Mouse (Mus musculus) frontal cortex, postnatal 10 days (tissue): ENCODE measurements around the gene Pln.

ENCODE experiments used
- DNase-seq, 2 experiments: peaks; one replicate each; pipeline ENCODE4 v3.0.0; 2022; ENCODE audit warnings: low spot score in 2 of 2, mixed read lengths in 1 of 2

Gene Pln

DNA sequence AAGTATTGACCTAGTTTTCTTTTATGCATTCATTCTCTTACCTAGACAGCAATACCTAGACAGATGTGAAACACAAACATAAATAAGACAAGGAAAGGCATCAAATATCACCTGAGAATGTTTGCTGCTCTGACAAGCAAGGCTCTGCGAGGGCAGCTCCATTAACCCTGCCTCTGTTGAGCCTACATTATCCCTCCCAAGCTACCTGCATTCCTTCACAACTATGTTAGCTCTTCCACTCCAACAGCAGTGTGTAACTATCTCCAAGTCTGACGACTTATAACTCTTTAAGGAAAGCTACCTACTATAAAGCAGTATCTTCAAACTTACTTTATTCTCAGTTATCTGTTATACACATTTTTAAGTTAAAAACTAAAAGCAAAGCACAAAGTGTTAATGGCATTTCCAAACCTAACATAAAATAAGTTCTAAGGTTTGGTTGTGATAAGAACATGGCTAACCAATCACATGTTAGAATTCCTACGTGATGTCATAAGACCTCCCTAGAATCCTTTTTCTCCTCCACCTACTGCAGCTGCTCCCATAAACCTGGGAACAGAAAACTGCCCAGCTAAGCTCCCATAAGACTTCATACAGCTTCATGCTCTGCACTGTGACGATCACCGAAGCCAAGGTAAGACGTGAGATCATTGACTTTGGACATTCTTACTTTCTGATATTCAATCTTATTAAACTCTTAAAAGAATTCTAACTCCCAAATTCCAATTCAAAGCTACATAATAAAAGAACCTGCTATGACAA is at the start of gene Pln:
Gene Pln, plus strand, starts transcription at position 506 of the 762 bp plus-strand sequence.
- DNase-seq, result no peak

DNA sequence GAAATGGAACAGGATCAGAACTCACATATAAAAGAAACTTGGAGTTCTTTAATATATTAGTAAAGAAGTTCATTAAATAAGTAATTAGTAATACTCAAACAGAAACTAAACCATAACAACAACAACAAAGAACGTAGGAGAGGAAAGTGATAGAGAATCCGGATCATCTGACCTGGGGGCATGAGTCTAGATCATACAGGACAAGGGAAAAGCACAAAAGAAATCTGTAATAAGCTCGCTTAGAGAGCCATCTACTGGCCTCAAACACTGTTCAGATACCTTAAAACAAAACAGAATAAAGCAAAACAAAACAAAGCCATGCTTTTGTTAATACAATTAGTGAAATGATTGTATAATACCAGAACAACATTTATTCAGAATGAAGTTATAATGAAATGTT is 31.6 kb upstream of the Pln start:
- DNase-seq, result no peak

- no peak for DNase-seq
Observed at GRCm38 (mm10) chr10:53306674-53307073, 30.8 kb upstream of the Pln start.

GRCm38 (mm10) chr10:53323367-53323766 is 14.1 kb upstream of the Pln start:
- no peak for DNase-seq

DNA sequence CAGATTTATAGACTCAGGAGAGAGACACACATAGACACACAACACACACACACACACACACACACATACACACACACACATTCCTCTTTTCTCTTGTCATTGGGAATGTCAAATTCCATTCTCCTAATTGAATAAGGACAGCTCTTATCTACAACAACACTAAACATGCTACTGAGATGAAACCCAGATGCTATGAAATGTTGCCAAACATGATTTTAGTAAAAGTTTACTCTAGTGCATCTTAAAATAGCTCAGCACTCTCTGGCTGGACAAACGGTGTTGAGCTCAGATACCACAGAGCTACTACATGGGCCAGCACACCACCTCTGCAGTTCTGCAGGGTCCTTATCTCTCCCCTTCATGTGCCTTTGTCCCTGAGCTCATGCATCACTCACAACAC is 12.8 kb upstream of the Pln start:
- DNase-seq, result no peak

- DNase-seq, result no peak
Observed at GRCm38 (mm10) chr10:53326367-53326766, 11.1 kb upstream of the Pln start.

DNA sequence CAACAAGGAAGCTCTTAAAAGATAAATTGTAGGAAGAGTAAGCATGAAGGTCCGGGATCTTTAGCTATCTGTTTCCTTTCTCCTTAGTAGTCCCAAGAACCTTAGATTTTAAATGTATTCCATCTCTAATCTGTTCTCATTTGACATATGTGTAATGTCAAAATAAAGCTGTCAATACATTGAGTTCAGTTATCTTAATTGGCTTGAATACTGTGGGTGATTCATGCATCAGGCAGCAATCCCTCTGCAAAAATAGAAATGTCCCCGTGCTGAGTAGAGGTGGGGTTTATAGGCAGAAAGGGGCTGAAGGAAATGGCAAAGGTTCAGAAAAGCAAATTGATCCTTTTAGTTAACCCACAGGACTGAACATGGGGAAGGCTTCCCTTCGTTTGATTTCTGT is 8.2 kb upstream of the Pln start:
- DNase-seq, result no peak

- no peak for DNase-seq
Observed at GRCm38 (mm10) chr10:53332752-53333151, 4.7 kb upstream of the Pln start.

DNA sequence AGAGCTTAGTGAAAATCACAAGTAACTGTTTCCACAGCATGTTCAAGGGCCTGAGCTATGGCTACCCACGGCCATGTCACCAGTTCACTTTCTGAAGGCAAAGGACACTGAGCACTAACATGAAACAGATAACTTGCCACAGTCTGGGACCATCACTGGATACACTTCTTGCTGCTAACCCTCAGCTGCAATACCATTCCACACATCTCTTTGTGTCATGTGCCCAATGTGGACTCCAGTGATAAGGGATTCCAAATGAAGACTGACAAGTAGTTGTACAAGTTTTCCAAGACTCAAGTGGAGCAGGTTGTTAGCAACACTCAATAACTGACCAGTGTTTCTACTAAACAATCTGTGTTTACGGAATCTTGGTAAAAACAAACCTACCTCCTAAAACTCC is 2.2 kb upstream of the Pln start:
- no peak for DNase-seq

DNA sequence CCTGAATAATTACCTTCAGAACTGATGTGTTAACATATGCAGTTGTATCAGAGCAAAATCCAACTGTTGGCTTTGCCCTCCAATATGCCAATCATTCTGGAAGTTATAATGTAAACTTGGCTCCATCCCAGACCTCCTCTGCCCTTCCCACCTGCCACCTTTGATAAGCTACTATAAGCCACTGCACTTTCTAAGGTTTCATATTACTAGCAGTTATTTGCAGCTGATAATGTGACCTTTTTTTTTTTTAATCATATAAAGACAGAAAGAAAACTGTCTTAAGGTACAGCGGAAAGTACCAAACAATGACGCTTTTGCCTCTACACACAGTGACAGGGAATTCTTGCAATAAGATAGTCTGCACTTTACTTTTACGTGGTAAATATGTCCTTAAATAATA is 1.5 kb upstream of the Pln start:
- DNase-seq, result no peak

DNA sequence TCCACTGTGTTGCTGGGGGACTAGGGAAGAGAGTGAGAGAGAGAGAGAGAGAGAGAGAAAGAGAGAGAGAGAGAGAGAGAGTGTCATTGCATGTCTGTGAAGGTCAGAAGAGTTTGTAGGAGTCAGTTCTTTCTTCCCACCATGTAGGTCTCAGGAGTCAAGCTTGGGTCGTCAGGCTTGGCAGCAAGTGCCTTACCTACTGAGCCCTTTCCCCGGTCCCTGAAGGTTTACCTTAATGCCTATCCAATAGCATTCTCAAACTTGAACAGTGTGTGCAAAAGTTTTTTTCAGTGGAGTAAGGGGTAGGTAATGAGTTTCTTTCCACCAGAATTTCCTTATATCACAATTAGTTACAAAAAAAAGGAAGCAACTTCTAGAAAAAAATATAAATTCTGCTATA is 1.6 kb downstream of the Pln start:
- DNase-seq, result no peak

DNA sequence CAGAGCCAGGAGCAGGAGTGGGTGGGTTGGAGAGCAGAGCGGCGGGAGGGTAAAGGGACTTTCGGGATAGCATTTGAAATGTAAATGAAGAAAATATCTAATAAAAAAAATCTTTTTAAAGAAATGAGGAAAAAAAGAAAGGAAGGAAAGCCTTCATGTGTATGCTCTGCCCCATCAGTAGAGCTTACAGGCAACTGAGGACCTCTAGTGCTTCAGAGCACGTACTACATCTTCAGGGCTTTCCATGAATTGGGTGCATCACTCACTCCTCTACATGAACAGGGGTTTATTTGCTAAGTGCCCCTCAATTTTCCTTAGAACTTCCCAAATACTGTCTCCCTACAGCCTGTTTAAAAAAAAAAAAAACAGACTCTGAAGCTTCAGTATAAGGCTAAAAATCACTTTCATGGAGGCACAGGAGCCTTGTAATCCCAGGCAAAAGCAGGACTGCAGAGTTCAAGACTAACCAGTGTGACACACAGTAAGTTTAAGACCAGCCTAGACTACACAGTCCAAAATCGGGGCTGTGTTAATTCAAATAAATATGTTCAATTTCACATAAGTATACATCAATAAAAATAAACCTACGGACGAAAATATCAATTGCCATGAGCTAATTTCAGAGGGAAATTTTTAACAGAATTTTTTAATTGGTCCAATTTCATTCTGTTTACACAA is 4.0 kb downstream of the Pln start:
- DNase-seq, result no peak

DNA sequence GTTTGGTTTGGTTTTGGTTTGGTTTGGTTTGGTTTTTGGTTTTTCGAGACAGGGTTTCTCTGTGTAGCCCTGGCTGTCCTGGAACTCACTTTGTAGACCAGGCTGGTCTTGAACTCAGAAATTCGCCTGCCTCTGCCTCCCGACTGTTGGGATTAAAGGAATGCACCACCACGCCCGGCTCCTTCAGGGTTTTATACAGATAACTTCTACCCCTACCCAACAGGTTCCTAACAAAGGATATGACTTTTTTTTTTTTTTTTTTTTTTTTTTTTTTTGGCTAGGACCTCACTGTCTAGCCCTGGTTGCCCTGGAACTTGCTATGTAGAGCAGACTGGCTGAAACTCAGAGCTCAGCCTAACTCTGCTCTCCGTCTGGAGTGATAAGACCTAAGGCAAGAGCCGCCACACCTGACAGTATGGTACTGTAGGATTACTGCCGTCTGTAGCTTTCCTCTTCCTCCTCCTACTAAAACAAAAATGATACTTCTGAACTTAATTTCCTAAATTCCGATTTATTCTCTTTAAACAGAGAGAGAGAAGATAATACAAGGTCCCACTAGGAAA is 4.8 kb downstream of the Pln start:
- DNase-seq, result no peak

GRCm38 (mm10) chr10:53343384-53343783 is 5.9 kb downstream of the Pln start:
- no peak for DNase-seq

DNA sequence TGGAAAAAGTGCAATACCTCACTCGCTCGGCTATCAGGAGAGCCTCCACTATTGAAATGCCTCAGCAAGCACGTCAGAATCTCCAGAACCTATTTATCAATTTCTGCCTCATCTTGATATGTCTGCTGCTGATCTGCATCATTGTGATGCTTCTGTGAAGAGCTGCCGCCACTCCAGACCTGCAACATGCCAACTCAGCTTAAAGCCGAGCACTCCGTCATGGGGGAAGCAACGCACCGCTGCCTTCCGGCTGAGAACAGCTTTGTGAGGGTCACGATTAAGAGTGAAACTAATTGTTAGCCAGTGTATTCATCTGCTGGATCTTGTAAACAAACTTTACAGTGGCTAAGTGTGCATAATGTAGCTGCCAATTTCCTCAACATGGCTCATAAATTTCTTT is 6.4 kb downstream of the Pln start:
- no peak for DNase-seq

DNA sequence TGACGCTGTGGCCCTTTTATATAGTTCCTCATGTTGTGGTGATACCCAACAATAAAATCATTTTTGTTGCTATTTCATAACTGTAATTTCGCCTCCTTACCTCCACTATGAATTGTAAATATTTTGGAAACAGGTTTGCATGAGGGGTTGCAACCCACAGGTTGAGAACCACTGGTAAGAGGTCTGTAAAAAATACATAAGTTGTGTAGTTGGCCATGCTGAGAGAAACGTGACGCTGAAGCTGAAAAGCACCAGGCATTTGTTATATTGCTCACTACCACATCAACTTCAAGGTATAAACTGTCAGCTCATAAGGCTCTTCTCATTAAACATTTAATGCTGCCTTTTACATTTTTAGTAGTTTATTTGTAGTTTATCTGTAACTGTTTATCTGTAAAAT is 8.0 kb downstream of the Pln start:
- DNase-seq, result no peak

DNA sequence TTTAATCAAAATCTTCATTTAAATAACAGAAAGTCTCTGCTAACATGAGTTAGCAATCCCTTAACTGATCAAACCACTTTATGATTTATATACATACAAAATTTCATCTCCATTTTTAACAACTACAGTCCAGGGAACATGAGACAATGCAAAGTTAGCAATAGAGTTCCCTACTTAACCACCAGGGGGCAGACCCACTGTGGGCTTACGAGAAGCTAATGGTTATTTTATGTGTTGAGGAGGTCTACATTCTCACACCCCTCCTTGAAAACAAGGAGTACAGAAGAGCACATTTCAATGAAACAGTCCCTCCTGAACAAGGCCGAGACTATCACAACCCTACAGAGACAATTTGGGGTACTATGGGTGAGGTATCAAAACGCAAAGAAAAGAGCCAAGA is 9.0 kb downstream of the Pln start:
- DNase-seq, result no peak

GRCm38 (mm10) chr10:53346916-53347315 is 9.4 kb downstream of the Pln start:
- DNase-seq, result no peak

DNA sequence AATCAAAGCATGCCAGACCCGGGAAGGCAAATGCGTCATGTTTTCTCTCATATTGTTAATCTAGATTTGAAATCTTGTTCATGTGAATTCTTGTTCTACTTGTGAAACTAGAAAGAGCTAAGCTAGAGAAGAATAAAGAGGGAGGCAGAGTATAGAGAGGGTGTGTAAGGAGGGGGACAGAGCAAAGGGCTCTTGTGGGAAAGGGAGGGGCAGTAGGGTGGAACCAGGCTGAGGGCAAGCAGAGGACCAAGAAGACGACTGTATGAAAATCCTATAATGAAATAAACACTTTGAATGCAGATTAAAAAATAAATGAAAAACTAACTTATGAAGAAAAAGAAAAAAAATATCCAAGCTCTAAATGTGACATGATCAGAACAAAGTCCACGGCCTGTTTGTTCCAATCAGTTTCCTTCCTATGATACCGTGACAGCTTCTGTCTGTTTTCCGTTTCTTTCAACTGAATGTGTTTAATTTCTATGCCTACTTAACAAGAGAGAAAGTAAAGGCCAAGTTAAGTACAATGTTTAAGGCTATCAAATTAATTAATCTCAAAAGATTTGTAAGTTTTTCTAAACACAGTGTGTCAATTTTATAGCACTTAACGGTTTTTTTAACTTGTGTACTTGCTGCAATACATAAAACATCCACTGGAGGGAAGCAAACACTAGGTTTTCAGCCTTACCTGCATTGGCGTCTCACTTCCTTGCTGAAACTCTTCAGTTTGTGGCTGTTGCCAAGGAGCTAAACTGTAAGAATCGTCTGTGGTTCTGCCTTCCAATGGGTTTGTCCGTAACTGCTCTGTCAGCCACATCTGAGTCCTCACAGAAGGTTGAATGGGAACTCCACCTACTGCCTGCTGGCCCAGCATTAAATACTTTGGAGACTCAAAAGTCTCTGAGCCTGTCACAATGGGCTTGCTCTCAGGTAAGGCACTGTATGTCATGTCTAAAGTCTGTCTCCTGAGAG is 10.6 kb downstream of the Pln start:
- peak; percentile 24 to 41 for DNase-seq

GRCm38 (mm10) chr10:53349254-53349653 is 11.8 kb downstream of the Pln start:
- no peak for DNase-seq

- DNase-seq, result no peak
Observed at GRCm38 (mm10) chr10:53353665-53354064, 16.2 kb downstream of the Pln start.

DNA sequence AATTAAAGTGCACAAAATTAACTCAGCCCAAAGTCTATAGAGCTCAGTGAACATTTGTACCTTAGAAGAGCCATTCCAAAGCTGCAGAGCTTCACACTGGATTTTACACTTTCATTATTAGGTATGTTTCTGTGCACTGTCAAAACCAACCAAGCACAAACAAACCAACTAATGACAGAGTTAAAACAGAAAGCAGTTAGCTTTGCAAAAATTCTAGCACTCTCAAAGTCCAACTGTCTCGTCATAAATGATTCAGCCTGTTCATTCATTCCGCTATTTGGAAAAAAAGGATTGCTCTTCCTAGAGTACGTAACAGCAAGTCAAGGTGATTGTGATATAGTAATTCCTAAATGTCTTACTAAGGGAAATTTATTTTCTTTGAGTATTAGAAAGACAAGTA is 21.5 kb downstream of the Pln start:
- no peak for DNase-seq
